Mouse (Mus musculus): ENCODE measurements around the gene Efcc1.

DNA sequence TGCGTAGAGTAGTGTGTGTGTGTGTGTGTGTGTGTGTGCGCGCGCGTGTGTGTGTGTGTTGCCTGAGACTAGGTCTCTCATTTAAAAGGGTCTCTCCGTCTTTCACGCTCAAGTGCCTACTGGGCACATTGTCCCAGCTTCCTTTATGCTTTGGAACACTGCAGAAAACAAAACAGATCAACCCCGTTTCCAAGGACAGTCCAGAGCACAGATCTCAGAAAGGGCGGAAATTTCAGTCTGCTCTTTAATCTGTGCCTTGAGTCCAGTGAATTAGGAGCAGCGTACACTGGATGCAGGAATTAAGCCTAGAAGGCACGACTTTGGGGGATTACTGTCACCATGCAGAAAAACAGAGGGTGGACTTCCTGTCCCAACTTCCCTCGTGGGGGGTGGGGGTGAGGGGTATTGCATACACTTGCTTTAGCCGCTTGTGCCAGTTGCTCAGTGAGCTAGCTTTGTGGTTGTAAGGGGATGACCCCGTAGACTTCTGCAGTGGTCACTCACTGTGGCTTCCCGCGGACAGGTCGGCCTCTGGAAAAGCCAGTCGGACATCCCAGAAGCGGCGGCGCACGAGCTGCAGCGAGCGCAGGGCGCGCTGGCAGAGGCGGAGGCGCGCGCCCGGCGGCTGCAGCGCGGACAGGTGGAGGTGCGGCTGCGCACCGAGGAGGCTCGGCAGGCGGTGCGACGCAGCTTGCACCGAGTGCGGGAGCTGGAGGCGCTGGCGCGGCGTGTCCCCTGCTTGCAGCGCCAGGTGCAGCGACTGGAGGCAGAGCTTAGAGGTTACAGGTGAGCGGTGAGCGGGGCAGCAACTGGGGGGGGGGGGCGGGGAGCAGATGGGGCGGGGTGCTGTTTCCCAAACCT, 1.7 kb downstream of the Efcc1 start:
- TF ChIP-seq CTCF (IDR thresholded peaks at IDR 0.05; ENCODE audit: insufficient read depth, low read length) (no peak), POLR2A (IDR thresholded peaks at IDR 0.05; ENCODE audit: borderline replicate concordance, extremely low read depth, low read depth, low read length) (no peak)
